Mouse (Mus musculus): ENCODE measurements around the gene Racgap1. TPM values are rescaled to one million over a fixed set of nuclear protein-coding genes. Genes with fewer than 3 reads are reported as not detected.

The Racgap1 gene
- polyA plus RNA-seq, 1 experiment from 2014 or later: 53.5 TPM

DNA sequence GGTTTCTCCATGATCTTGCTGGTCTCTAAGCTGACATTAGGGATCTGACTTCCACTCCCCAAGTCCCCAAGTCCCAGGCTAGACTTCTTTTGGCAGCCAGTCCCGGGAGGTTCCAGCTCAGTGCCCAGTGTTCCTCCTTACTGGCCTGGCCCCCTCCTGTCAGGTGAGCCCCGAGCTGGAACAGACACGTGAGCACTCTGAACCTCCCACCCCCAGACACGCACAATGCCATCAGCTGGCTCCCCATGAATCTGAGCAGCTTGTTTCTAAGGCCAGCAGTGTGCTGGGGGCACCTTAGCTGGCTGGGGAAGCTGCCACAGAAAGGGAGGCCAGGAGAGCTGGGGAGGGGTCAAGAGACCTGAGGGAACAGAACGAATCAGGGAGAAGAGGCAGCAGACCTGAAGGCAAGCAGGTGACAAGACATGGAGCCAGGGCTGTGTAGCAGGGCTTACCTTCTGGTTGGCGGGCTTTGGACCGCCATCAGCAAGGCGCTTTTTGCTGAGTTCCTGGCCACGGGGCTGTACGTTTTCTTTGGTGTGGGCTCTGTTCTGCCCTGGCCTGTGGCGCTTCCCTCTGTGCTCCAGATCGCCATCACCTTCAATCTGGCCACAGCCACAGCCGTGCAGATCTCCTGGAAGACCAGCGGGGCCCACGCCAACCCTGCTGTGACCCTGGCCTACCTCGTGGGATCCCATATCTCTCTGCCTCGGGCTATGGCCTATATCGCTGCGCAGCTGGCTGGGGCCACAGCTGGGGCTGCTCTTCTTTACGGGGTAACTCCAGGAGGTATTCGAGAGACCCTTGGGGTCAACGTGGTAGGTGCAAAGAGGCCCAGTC lies 50.3 kb downstream of the Racgap1 start, which contains the start of gene Aqp6:
Gene Aqp6 (plus strand): TSS at position 415 of the 837 bp plus-strand sequence.
- no peak for TF ChIP-seq CTCF (IDR thresholded peaks at IDR 0.05; ENCODE audit: low read depth)
- H3K27ac ChIP-seq: no peak within 1 kb of the TSS
- H3K4me3 ChIP-seq (replicated peaks; ENCODE audit: low read depth, low read length): no peak within 1 kb of the TSS
- WGBS: 50% methylated on average over 22 of the region's 22 CpGs
- ATAC-seq (replicated peaks; ENCODE audit: low FRiP score, low read depth): no peak
- DNase-seq (ENCODE audit: low spot score): no peak
- no peak within 1 kb of the TSS for H3K4me2 ChIP-seq (ENCODE audit: low read length)
- H3K9ac ChIP-seq (ENCODE audit: low read depth, low read length): no peak within 1 kb of the TSS
- no peaks in the 10 kb centered on the region for H3K4me1 ChIP-seq (replicated peaks; ENCODE audit: insufficient read depth, low read length)
- no peaks in the 10 kb centered on the region for H3K27me3 ChIP-seq (ENCODE audit: insufficient read depth, low read length)
- no peaks in the 10 kb centered on the region for H3K9me3 ChIP-seq (replicated peaks; ENCODE audit: low read length)
- no peaks in the 10 kb centered on the region for H3K36me3 ChIP-seq (ENCODE audit: insufficient read depth, low read length)

DNA sequence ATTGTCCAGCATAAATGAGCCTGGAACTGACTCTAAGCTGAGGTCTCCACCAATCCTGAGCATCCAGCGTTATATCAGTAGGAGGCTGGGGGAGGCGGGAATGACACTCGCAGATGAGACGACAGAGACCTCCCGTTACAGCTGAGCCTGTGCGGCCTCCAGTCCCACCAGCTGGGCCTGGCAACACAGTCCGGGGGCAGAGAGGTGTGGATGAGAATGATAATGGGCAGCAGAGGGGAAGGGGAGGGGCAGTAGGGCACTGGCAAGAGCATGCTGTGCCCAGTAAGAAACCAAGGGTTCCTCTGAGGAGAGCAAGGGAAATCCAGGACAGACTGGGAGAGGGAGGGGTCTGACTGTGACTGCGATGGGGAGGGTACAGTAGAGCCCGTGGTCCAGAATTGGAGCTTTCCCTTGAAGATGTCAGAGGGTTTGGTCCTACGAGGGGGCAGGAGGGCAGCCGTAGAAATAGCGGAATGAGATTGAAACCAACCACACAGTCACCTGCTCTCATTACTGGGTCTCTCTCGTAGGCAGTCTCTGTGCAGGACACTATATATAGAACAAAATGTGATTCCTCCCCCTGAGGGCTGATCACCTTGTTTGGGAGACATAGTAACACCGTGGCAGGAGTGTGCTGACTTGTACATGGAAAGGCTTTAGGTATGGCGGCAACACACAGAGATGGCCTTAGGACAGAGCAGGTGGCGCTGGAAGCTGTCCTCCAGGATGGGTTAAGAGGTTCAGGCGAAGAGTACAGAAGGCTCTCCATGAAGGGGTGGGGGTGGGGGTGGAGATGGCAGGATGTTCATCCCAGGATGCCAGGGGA lies 52.0 kb downstream of the Racgap1 start:
- TF ChIP-seq CTCF (IDR thresholded peaks at IDR 0.05; ENCODE audit: low read depth): no peak
- ATAC-seq (replicated peaks; ENCODE audit: low FRiP score, low read depth) (no peak), DNase-seq (ENCODE audit: low spot score) (no peak)
- 51% methylated on average over 17 of the region's 17 CpGs for WGBS
- Histone ChIP-seq H3K9me3 (replicated peaks; ENCODE audit: low read length) (no peaks in the 10 kb centered on the region), H3K9ac (ENCODE audit: low read depth, low read length) (no peak overlapping the region), H3K36me3 (ENCODE audit: insufficient read depth, low read length) (no peaks in the 10 kb centered on the region), H3K4me1 (replicated peaks; ENCODE audit: insufficient read depth, low read length) (no peaks in the 10 kb centered on the region), H3K4me2 (ENCODE audit: low read length) (no peak overlapping the region), H3K27ac (no peak overlapping the region), H3K27me3 (ENCODE audit: insufficient read depth, low read length) (peaks cover 6% of the 10 kb centered on the region; the same call in 1 of the 2 replicates), H3K4me3 (replicated peaks; ENCODE audit: low read depth, low read length) (no peak overlapping the region)

DNA sequence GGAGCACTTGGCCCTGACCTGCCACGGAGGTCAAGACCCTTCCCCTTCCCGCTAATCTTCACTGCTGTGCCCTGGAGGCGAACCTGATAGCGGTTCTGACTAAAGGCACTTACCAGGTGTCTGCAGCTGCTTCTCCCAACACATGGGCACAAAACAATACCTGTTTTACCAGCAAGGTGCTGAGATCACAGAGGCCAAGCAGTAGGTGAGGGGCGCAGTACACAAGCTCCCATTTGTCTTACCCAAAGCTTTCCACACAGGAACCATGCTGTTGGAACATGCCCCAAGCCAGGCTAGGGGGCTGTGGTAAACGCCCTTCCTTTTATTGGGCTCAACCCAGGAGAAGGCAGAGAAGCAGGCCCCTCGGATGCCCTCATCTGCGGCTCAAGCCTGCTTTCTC lies 53.9 kb downstream of the Racgap1 start:
- Histone ChIP-seq H3K4me1 (replicated peaks; ENCODE audit: insufficient read depth, low read length) (no peaks in the 10 kb centered on the region), H3K9ac (ENCODE audit: low read depth, low read length) (no peak overlapping the region), H3K27me3 (ENCODE audit: insufficient read depth, low read length) (peaks cover 15% of the 10 kb centered on the region), H3K9me3 (replicated peaks; ENCODE audit: low read length) (no peaks in the 10 kb centered on the region), H3K4me3 (replicated peaks; ENCODE audit: low read depth, low read length) (no peak overlapping the region), H3K27ac (no peak overlapping the region), H3K36me3 (ENCODE audit: insufficient read depth, low read length) (no peaks in the 10 kb centered on the region), H3K4me2 (ENCODE audit: low read length) (no peak overlapping the region)
- ATAC-seq (replicated peaks; ENCODE audit: low FRiP score, low read depth) (no peak), DNase-seq (ENCODE audit: low spot score) (no peak)
- TF ChIP-seq CTCF (IDR thresholded peaks at IDR 0.05; ENCODE audit: low read depth): no peak
- WGBS: 54% methylated on average over 8 of the region's 8 CpGs

DNA sequence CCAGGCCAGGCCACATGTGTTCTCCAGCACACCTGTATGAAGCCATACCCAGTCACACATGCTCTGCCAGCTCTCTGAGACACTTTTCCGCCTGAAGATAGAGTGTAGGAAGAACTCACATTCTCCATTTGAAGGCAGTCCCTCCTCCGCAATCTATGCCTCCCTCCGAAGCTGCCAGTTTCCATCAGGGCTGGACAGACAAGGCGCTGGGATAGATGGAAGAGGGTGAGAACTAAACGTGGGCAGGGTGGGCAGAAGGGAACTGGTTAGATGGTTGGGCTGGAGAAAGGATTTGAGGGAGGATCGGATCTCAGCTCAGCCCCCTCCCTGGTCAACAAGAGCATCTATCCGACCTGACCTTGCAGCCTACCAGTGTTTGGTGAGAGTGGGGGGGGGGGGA lies 54.6 kb downstream of the Racgap1 start:
- 58% methylated on average over 6 of the region's 7 CpGs for WGBS
- ATAC-seq (replicated peaks; ENCODE audit: low FRiP score, low read depth): no peak

DNA sequence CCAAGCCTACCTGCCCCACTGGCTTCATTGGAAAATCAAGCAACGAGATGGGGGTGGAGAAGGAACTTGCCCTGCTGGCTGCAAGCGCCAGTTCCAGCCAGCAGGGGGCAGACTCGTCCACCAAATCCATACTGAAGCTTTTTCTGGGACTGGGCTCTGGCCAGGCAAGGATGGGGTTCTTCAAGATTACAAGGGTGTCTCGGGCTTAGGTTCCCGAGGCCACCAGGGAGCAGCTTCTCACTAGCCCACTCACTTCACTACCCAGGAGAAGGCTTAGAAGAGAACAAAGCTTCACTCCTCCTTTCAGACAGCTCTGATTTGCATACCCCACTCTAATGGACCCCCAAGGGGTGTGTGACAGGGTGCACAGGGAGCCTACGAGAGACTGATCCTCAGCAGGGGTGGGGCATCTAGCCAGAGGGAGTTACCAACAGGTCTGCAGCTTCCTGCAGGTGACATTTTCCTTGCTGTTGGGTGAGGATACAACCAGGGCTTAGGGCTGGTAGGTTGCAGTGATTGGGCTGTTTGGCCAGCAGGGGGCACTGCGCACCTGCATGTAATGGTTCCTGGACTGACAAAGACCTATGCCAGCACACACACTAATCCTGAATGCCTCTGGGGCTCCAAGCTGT lies 55.3 kb downstream of the Racgap1 start:
- no peak overlapping the region for H3K9ac ChIP-seq (ENCODE audit: low read depth, low read length)

More for the DNA sequence above, 54.6 kb downstream of the Racgap1 start:
- Histone ChIP-seq H3K4me2 (ENCODE audit: low read length) (no peak overlapping the region), H3K4me1 (replicated peaks; ENCODE audit: insufficient read depth, low read length) (no peaks in the 10 kb centered on the region), H3K27me3 (ENCODE audit: insufficient read depth, low read length) (peaks cover 23% of the 10 kb centered on the region), H3K27ac (no peak overlapping the region), H3K9me3 (replicated peaks; ENCODE audit: low read length) (no peaks in the 10 kb centered on the region), H3K36me3 (ENCODE audit: insufficient read depth, low read length) (no peaks in the 10 kb centered on the region), H3K9ac (ENCODE audit: low read depth, low read length) (no peak overlapping the region), H3K4me3 (replicated peaks; ENCODE audit: low read depth, low read length) (no peak overlapping the region)
- TF ChIP-seq CTCF (IDR thresholded peaks at IDR 0.05; ENCODE audit: low read depth): no peak
- no peak for DNase-seq (ENCODE audit: low spot score)

DNA sequence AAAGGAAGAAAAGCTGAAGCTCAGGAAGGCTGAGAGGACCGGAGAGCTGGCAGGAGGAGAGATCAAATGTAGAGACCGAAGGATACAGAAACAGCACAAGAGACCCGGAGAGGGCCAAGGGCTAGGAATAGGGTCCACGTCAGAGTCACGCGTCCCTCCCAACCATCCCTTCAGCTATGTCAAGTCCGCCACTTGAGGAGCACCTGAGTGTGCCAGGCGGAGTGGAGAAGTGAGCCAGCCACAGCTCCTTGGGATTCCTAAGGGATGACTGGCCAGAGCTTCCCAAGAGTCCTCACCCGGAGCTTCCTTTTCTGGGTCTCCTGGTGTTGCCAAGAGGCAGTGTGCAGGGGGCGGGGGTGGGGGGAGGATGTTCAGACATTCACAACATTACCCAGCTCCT lies 56.5 kb downstream of the Racgap1 start:
- Histone ChIP-seq H3K4me2 (ENCODE audit: low read length) (no peak overlapping the region), H3K27ac (no peak overlapping the region), H3K4me1 (replicated peaks; ENCODE audit: insufficient read depth, low read length) (peaks cover 7% of the 10 kb centered on the region; the same call in 1 of the 2 replicates), H3K27me3 (ENCODE audit: insufficient read depth, low read length) (peaks cover 39% of the 10 kb centered on the region), H3K9ac (ENCODE audit: low read depth, low read length) (no peak overlapping the region), H3K4me3 (replicated peaks; ENCODE audit: low read depth, low read length) (no peak overlapping the region), H3K9me3 (replicated peaks; ENCODE audit: low read length) (no peaks in the 10 kb centered on the region), H3K36me3 (ENCODE audit: insufficient read depth, low read length) (no peaks in the 10 kb centered on the region)
- no peak for DNase-seq (ENCODE audit: low spot score)
- 74% methylated on average over 10 of the region's 10 CpGs for WGBS
- TF ChIP-seq CTCF (IDR thresholded peaks at IDR 0.05; ENCODE audit: low read depth): no peak
- no peak for ATAC-seq (replicated peaks; ENCODE audit: low FRiP score, low read depth)

More for the DNA sequence above, 55.3 kb downstream of the Racgap1 start:
- Histone ChIP-seq H3K36me3 (ENCODE audit: insufficient read depth, low read length) (no peaks in the 10 kb centered on the region), H3K27me3 (ENCODE audit: insufficient read depth, low read length) (peaks cover 29% of the 10 kb centered on the region), H3K4me2 (ENCODE audit: low read length) (no peak overlapping the region), H3K4me1 (replicated peaks; ENCODE audit: insufficient read depth, low read length) (no peaks in the 10 kb centered on the region), H3K4me3 (replicated peaks; ENCODE audit: low read depth, low read length) (no peak overlapping the region), H3K9me3 (replicated peaks; ENCODE audit: low read length) (no peaks in the 10 kb centered on the region), H3K27ac (no peak overlapping the region)
- peak; percentile 77 for ATAC-seq (replicated peaks; ENCODE audit: low FRiP score, low read depth)
- WGBS: 0% methylated on average over 7 of the region's 7 CpGs
- TF ChIP-seq CTCF (IDR thresholded peaks at IDR 0.05; ENCODE audit: low read depth): peak; percentile 86
- peak; percentile 87 for DNase-seq (ENCODE audit: low spot score)
